29 mouse cellular contexts compared by ENCODE assay signal in the genomic region with DNA sequence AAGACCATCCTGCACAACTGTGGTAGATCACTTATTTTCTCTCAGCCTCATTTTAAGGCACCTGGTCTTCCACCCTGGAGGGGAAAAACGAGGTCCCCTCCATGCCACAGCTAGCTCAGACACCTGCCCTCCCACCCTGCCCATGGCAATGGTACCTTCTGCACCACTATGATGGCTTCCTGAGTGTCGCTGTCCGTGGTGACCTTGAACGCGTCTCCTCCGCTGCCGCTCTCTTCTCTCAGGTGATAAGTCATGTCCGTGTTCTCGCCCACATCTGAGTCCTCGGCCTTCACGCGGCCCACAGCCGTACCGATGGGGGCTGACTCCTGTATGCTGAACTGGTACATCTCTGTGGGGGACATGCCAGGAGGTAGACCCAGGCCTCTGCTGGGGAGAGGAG. TPM values are rescaled to one million over a fixed set of nuclear protein-coding genes. Genes with fewer than 3 reads are reported as not detected.
DNase-seq lines count a peak whose midpoint lies in the region; TF ChIP-seq lines count a peak whose summit lies in the region.
"Had no signal": no experiment of that assay in that cellular context is flagged by ENCODE, and none has a peak within 500 bp of the region (broad histone marks: within the 10 kb centered on the region; RNA-seq: fewer than 3 reads in every experiment).

No protein-coding gene starts in this region.

- no peak overlapping the region for H3K4me3 ChIP-seq in myocyte

- no peaks in the 10 kb centered on the region for H3K36me3 ChIP-seq in myocyte (ENCODE audit: control insufficient read depth, insufficient read depth)
- H3K36me3 ChIP-seq: G1E had no signal

- no peak overlapping the region for H3K4me2 ChIP-seq in myocyte (ENCODE audit: low read depth)

- H3K79me2 ChIP-seq in myocyte (ENCODE audit: control insufficient read depth, insufficient read depth), result no peaks in the 10 kb centered on the region

- H3K27me3 ChIP-seq in myocyte (ENCODE audit: control insufficient read depth, insufficient read depth, insufficient read length), result peaks cover 59% of the 10 kb centered on the region

- no peak overlapping the region for H3ac ChIP-seq in myocyte (ENCODE audit: control insufficient read depth, insufficient read length)

- TF ChIP-seq POLR2A in myocyte (IDR thresholded peaks at IDR 0.05; ENCODE audit: insufficient read length, low read depth), result no peak

- DNase-seq in ES-CJ7 (ENCODE audit: low read depth, low spot score) (peak; percentile 57), R1 (ENCODE audit: low read depth, low spot score) (peak; percentile 33), ZHBTc4 (ENCODE audit: low read depth, low spot score) (peak; percentile 49)
- DNase-seq in T-cell, adult 2 months (ENCODE audit: low spot score), result no peak
- no peak for DNase-seq in Muller cell, postnatal 12 days (ENCODE audit: inconsistent ontology term)
- no peak for DNase-seq in c-Kit-positive CD71-positive TER-119-positive erythroid progenitor cells, embryonic 14.5 days (ENCODE audit: low spot score)
- DNase-seq in heart, adult 9 months (ENCODE audit: low spot score in 2 of 2), result no peak
- DNase-seq: adrenal gland, adult 2 months; adrenal gland, adult 8-10 months; adrenal gland, postnatal 10 days; adrenal gland, postnatal 14 days; adrenal gland, postnatal 25 days; adrenal gland, postnatal 36 days; B cell, adult 2 months; cerebellum, adult 11 months; cerebellum, adult 11-12 months; cerebellum, adult 18-20 months; cerebellum, adult 2 months; cerebellum, adult 8-10 months; cerebellum, adult 9-10 months; cerebellum, adult 9-11 months; cerebellum, postnatal 10 days had no signal

TF ChIP-seq in myocyte, 11 proteins besides CTCF, POLR2A, EP300 and RAD21:
- TF ChIP-seq REST (IDR thresholded peaks at IDR 0.05; ENCODE audit: insufficient read depth, insufficient read length) (peak; percentile 56), TCF3 (IDR thresholded peaks at IDR 0.05; ENCODE audit: insufficient read length, low read depth) (no peak), MYOG (IDR thresholded peaks at IDR 0.05; ENCODE audit: control insufficient read depth in 1 of 3, insufficient read depth in 1 of 3, insufficient read length in 2 of 3, low read depth in 2 of 3) (no peak)

RNA-seq across cellular contexts. Expression of gene 1700025C18Rik, which starts 52.9 kb away (rescaled TPM):
- not detected for polyA plus RNA-seq in myocyte (2012; fragmentation: generic; extraction: Trizol)
- polyA plus RNA-seq: activated CD4-positive, CD25-positive, alpha-beta regulatory T cell, adult 4 months; adrenal gland, adult 2 months; brain, embryonic 14.5 days; C2C12; CD4-positive, CD25-positive, alpha-beta regulatory T cell, adult 4 months; cerebellum, adult 2 months; G1E; Patski had no signal

Comparison
In these comparisons a context has a peak if more than half of its experiments do, and no peak if none do; other contexts are left out.
1. DNase-seq: peak in ES-CJ7 (single experiment), R1 (single experiment) and ZHBTc4 (single experiment); none in T-cell, adult 2 months (single experiment), Muller cell, postnatal 12 days (single experiment), c-Kit-positive CD71-positive TER-119-positive erythroid progenitor cells, embryonic 14.5 days (single experiment) and heart, adult 9 months (0 of 2).